Mouse (Mus musculus): Measurements from ENCODE around the gene Lnp1. TPM values are rescaled to one million over a fixed set of nuclear protein-coding genes. Genes with fewer than 3 reads are reported as not detected.
"Not testable (repeated sequence)": the region's sequence is repeated elsewhere in the genome, so short reads cannot be mapped to it uniquely, and the experiment has no call there.

Gene Lnp1
- 0.38 TPM in 1 of 2 replicates, not detected in the other for polyA plus RNA-seq (2015; fragmentation: Nextera tagmentation; extraction: Ambion mirVana)

DNA sequence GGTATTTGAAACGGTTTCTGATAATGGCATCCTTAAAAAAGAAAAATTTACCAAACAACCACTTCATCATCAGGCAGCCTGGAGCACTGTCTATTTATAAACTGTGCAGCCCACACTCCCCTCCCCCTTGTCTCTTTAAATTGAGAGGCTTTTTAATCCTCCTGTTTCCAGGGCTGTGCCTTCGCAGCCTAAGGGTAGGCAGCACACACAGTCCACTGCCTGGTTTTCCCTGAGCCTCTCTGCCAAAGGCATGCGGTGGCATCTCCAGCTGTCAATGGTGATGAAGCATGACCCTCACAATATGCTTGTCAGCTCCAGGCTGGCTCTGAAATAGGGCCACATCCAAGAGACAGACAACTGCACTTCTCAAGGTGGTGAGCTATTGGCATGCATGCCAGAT, at the start of gene Lnp1:
TSS of gene Lnp1 (minus strand) at position 39 of the 400 bp plus-strand sequence.
- H3K4me2 ChIP-seq (replicated peaks) = no peak within 1 kb of the TSS
- ATAC-seq (ENCODE audit: low FRiP score, low read depth) = no peak
- H3K36me3 ChIP-seq = no peaks in the 10 kb centered on the region
- H3K4me1 ChIP-seq = no peaks in the 10 kb centered on the region
- WGBS = 67% methylated on average over 3 of the region's 3 CpGs
- H3K9me3 ChIP-seq = no peaks in the 10 kb centered on the region
- H3K4me3 ChIP-seq = no peak within 1 kb of the TSS
- H3K27me3 ChIP-seq = no peaks in the 10 kb centered on the region
- H3K27ac ChIP-seq = no peak within 1 kb of the TSS
- H3K9ac ChIP-seq = no peak within 1 kb of the TSS

GRCm38 (mm10) chr16:56974646-56975045, 46.8 kb upstream of the Lnp1 start:
- H3K36me3 ChIP-seq = no peaks in the 10 kb centered on the region
- no peaks in the 10 kb centered on the region for H3K4me1 ChIP-seq
- H3K4me3 ChIP-seq = no peak overlapping the region
- no peak overlapping the region for H3K9ac ChIP-seq
- 69% methylated on average over 3 of the region's 3 CpGs for WGBS
- no peaks in the 10 kb centered on the region for H3K27me3 ChIP-seq
- no peak overlapping the region for H3K27ac ChIP-seq
- ATAC-seq (ENCODE audit: low FRiP score, low read depth) = no peak
- no peak overlapping the region for H3K4me2 ChIP-seq (replicated peaks)
- H3K9me3 ChIP-seq = no peaks in the 10 kb centered on the region

DNA sequence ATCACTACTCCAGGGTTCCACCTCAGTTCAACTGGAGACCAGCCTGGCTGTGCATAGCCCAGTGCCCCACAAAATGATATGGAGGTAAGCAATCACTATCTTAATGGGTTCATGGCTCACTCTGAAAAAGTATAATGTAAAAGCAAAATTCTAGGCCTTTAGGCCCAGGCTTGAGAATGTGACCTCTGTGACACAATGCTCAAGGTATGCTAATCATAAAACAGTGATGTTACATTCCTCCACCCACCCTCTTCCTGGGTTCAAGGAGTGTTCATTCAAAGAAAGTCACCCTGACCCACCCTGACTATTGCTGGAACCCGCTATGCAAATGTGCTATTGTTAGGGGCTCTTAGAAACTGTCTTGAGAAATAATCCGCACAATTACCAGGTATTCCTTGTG, 30.4 kb upstream of the Lnp1 start:
- H3K9me3 ChIP-seq; H3K4me3 ChIP-seq; H3K4me2 ChIP-seq (replicated peaks); H3K36me3 ChIP-seq; H3K9ac ChIP-seq; H3K27me3 ChIP-seq; H3K27ac ChIP-seq; ATAC-seq (ENCODE audit: low FRiP score, low read depth); H3K4me1 ChIP-seq: not testable (repeated sequence)
- 91% methylated on average over 2 of the region's 2 CpGs for WGBS

GRCm38 (mm10) chr16:56949085-56949484, 21.2 kb upstream of the Lnp1 start:
- Histone ChIP-seq H3K27ac (no peak overlapping the region), H3K9ac (no peak overlapping the region), H3K27me3 (no peaks in the 10 kb centered on the region), H3K9me3 (no peaks in the 10 kb centered on the region), H3K36me3 (no peaks in the 10 kb centered on the region), H3K4me2 (replicated peaks) (no peak overlapping the region), H3K4me1 (no peaks in the 10 kb centered on the region), H3K4me3 (no peak overlapping the region)
- no peak for ATAC-seq (ENCODE audit: low FRiP score, low read depth)
- 85% methylated on average over 5 of the region's 5 CpGs for WGBS

GRCm38 (mm10) chr16:56942341-56942740, 14.5 kb upstream of the Lnp1 start:
- Histone ChIP-seq H3K9ac (no peak overlapping the region), H3K36me3 (no peaks in the 10 kb centered on the region), H3K4me1 (no peaks in the 10 kb centered on the region), H3K27me3 (no peaks in the 10 kb centered on the region), H3K4me3 (no peak overlapping the region), H3K4me2 (replicated peaks) (no peak overlapping the region), H3K27ac (no peak overlapping the region), H3K9me3 (no peaks in the 10 kb centered on the region)
- 82% methylated on average over 2 of the region's 2 CpGs for WGBS
- no peak for ATAC-seq (ENCODE audit: low FRiP score, low read depth)

DNA sequence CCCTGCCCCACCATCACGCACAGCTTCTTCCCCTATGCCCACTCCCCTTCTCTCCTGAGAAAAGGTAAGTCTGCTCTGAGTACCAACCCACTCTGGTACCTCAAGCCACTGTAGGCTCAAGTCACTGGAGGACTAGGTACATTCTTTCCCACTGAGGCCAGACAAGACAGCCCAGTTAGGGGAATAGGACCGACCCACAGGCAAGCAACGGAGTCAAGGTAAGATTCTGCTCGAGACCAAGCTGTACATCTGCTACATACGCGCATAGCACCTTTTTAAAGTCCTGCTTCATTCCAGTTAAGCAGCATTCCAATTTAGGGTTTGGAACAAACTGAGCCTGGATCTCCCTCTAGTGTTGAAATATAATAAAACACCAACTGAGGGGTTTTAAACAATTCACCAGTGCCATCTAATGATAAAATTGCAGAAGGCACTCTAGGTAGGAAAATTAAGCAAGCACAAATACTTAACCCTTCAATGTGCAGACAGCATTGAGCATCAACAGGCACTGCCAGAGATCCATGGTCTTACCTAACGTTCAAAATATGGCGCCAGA, 7.7 kb downstream of the Lnp1 start:
- WGBS = 24% methylated on average over 8 of the region's 8 CpGs
- Histone ChIP-seq H3K4me3 (no peak overlapping the region), H3K27ac (no peak overlapping the region), H3K9me3 (no peaks in the 10 kb centered on the region), H3K27me3 (no peaks in the 10 kb centered on the region), H3K4me1 (no peaks in the 10 kb centered on the region), H3K4me2 (replicated peaks) (no peak overlapping the region), H3K9ac (no peak overlapping the region), H3K36me3 (no peaks in the 10 kb centered on the region)
- peak; percentile 81 for ATAC-seq (ENCODE audit: low FRiP score, low read depth)

- Histone ChIP-seq H3K27ac (no peak overlapping the region), H3K36me3 (no peaks in the 10 kb centered on the region), H3K9me3 (no peaks in the 10 kb centered on the region), H3K4me3 (no peak overlapping the region), H3K4me2 (replicated peaks) (no peak overlapping the region), H3K4me1 (no peaks in the 10 kb centered on the region), H3K27me3 (no peaks in the 10 kb centered on the region), H3K9ac (no peak overlapping the region)
- 88% methylated on average over 7 of the region's 7 CpGs for WGBS
- no peak for ATAC-seq (ENCODE audit: low FRiP score, low read depth)
Measured at GRCm38 (mm10) chr16:56917230-56917629, 10.6 kb downstream of the Lnp1 start.

- Histone ChIP-seq H3K4me2 (replicated peaks) (no peak overlapping the region), H3K9me3 (no peaks in the 10 kb centered on the region), H3K36me3 (no peaks in the 10 kb centered on the region), H3K9ac (no peak overlapping the region), H3K4me1 (no peaks in the 10 kb centered on the region), H3K4me3 (no peak overlapping the region), H3K27ac (no peak overlapping the region), H3K27me3 (no peaks in the 10 kb centered on the region)
- WGBS = 55% methylated on average over 5 of the region's 5 CpGs
- no peak for ATAC-seq (ENCODE audit: low FRiP score, low read depth)
Measured at GRCm38 (mm10) chr16:56908986-56909385, 18.9 kb downstream of the Lnp1 start.

- ATAC-seq (ENCODE audit: low FRiP score, low read depth); H3K9ac ChIP-seq; H3K27ac ChIP-seq; H3K4me3 ChIP-seq; H3K36me3 ChIP-seq; H3K4me1 ChIP-seq; H3K27me3 ChIP-seq; H3K4me2 ChIP-seq (replicated peaks); H3K9me3 ChIP-seq: not testable (repeated sequence)
- 59% methylated on average over 3 of the region's 3 CpGs for WGBS
Measured at GRCm38 (mm10) chr16:56902206-56902605, 25.7 kb downstream of the Lnp1 start.

DNA sequence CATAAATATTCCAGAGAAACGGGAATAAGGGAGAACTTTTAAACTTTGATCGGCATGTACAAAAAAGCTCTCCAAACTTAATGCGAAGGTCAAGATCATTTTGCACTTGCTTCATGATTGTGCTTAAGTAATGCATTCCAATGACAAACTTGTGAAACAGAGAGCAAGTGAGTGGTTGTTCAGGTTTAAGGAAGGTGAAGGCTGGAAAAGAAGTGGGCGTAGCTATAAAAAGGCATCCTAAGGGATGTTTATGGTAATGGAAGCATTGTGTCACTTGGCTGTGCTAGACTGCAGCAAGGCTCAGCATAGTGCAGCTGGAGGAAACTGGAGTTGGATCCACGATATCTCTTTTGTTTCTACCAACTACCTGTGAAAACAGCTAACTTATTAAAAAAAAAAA, 36.3 kb downstream of the Lnp1 start:
- no peak overlapping the region for H3K9ac ChIP-seq
- H3K4me3 ChIP-seq = no peak overlapping the region
- H3K36me3 ChIP-seq = no peaks in the 10 kb centered on the region
- no peak overlapping the region for H3K4me2 ChIP-seq (replicated peaks)
- WGBS = 83% methylated on average over 5 of the region's 5 CpGs
- no peaks in the 10 kb centered on the region for H3K4me1 ChIP-seq
- ATAC-seq (ENCODE audit: low FRiP score, low read depth) = no peak
- H3K9me3 ChIP-seq = no peaks in the 10 kb centered on the region
- no peak overlapping the region for H3K27ac ChIP-seq
- H3K27me3 ChIP-seq = no peaks in the 10 kb centered on the region

DNA sequence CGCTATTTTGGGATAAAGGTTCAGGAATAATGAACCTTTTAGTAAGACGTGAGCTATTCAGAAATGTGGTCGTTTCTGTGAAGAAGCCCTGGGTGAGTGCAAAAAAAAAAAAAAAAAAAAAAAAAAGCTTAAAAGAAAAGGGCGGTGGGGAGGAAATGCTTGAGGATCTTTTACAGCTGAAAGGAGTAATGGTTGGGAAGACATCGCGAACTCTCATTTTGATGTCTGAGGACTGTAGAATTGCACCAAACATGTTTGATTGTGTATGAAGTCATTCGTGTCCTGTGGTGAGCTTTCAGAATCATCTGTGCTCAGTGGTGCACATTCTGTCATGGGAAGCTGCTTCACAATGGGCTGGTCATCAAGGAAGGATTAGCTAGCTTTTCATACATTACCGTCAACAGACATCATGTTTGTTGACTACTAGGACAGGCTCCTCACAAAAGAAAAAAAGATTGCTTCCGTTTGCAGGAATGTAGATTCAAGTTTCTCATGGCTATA, 41.2 kb downstream of the Lnp1 start:
- Histone ChIP-seq H3K27me3 (no peaks in the 10 kb centered on the region), H3K4me2 (replicated peaks) (peak overlapping the region; percentile 66), H3K4me3 (peak overlapping the region; percentile 60), H3K27ac (0 out of 2 replicates have a peak overlapping the region, but pooled peaks have one; percentile 58), H3K4me1 (peaks cover 11% of the 10 kb centered on the region; the same call in 1 of the 2 replicates), H3K36me3 (no peaks in the 10 kb centered on the region), H3K9me3 (no peaks in the 10 kb centered on the region), H3K9ac (no peak overlapping the region)
- no peak for ATAC-seq (ENCODE audit: low FRiP score, low read depth)
- WGBS = 26% methylated on average over 9 of the region's 9 CpGs

GRCm38 (mm10) chr16:56885824-56886615, 41.8 kb downstream of the Lnp1 start, which contains the start of gene Tmem45a:
TSS of gene Tmem45a (minus strand) at chr16:56886166.
- Histone ChIP-seq H3K36me3 (no peaks in the 10 kb centered on the region), H3K4me1 (peaks cover 11% of the 10 kb centered on the region; the same call in 1 of the 2 replicates), H3K4me3 (peak within 1 kb of the TSS; percentile 60), H3K9me3 (no peaks in the 10 kb centered on the region), H3K27ac (peak within 1 kb of the TSS; percentile 63; the same call in 1 of the 2 replicates), H3K4me2 (replicated peaks) (peak within 1 kb of the TSS; percentile 66), H3K27me3 (no peaks in the 10 kb centered on the region), H3K9ac (peak within 1 kb of the TSS; percentile 59)
- 3% methylated on average over 25 of the region's 25 CpGs for WGBS
- ATAC-seq (ENCODE audit: low FRiP score, low read depth) = peak; percentile 100
